Mouse (Mus musculus) embryonic facial prominence, embryonic 14.5 days (tissue): ENCODE measurements at regions not wholly inside any gene's neighbourhood (a gene's known extent, or its start where the extent isn't known, plus 50 kb on each side); places are given as distances from the start of the nearest gene placed in this dataset.

ENCODE experiments used
- ATAC-seq: fragments of 200-750 bp; cut with Nextera tagmentation; 2 replicates; pipeline ENCODE4 v1.8.0; 2017; ENCODE audit warnings: low read depth, moderate number of reproducible peaks, moderate TSS enrichment
- DNase-seq: peaks from one replicate; pipeline ENCODE4 v3.0.0-alpha.2; 2015; ENCODE audit warnings: low spot score
- H3K27ac ChIP-seq: fragments of 300-500 bp; sonication (generic); replicated peaks from 2 replicates; pipeline ENCODE4 v1.5.1; 2014; ENCODE audit warnings: low read depth, mild to moderate bottlenecking, low read length, moderate library complexity
- H3K27me3 ChIP-seq: fragments of 300-500 bp; sonication (generic); replicated peaks from 2 replicates; pipeline ENCODE4 v1.6.1; 2014; ENCODE audit warnings: low read length; ENCODE audit not compliant: control insufficient read depth, insufficient read depth
- H3K36me3 ChIP-seq: fragments of 300-500 bp; sonication (generic); 2 replicates; pipeline ENCODE4 v1.6.1; 2014; ENCODE audit warnings: low read length, mixed read lengths; ENCODE audit not compliant: control insufficient read depth, insufficient read depth
- H3K4me1 ChIP-seq: fragments of 300-500 bp; sonication (generic); 2 replicates; pipeline ENCODE4 v1.6.1; 2014; ENCODE audit warnings: antibody characterized with exemption, low read length; ENCODE audit not compliant: control insufficient read depth, insufficient read depth
- H3K4me2 ChIP-seq: fragments of 300-500 bp; sonication (generic); 2 replicates; pipeline ENCODE4 v1.6.1; 2014; ENCODE audit warnings: low read depth, mild to moderate bottlenecking, low read length, moderate library complexity, mixed read lengths
- H3K4me3 ChIP-seq: fragments of 300-500 bp; sonication (generic); 2 replicates; pipeline ENCODE4 v1.5.1; 2014; ENCODE audit warnings: low read depth, mild to moderate bottlenecking, low read length
- H3K9ac ChIP-seq: fragments of 300-500 bp; sonication (generic); 2 replicates; pipeline ENCODE4 v1.6.1; 2014; ENCODE audit warnings: low read depth, mild to moderate bottlenecking, low read length, moderate library complexity, mixed read lengths
- H3K9me3 ChIP-seq: fragments of 300-500 bp; sonication (generic); 2 replicates; pipeline ENCODE4 v1.6.1; 2016; ENCODE audit warnings: low read length; ENCODE audit not compliant: control insufficient read depth
- WGBS: fragments of 180-500 bp; shearing (Covaris S2); extraction: QIAGEN DNeasy Blood & Tissue Kit; methylation state at CpG from one replicate; pipeline ENCODE4 v1.1.7; 2014; 5-methylcytosine and 5-hydroxymethylcytosine counted together

DNA sequence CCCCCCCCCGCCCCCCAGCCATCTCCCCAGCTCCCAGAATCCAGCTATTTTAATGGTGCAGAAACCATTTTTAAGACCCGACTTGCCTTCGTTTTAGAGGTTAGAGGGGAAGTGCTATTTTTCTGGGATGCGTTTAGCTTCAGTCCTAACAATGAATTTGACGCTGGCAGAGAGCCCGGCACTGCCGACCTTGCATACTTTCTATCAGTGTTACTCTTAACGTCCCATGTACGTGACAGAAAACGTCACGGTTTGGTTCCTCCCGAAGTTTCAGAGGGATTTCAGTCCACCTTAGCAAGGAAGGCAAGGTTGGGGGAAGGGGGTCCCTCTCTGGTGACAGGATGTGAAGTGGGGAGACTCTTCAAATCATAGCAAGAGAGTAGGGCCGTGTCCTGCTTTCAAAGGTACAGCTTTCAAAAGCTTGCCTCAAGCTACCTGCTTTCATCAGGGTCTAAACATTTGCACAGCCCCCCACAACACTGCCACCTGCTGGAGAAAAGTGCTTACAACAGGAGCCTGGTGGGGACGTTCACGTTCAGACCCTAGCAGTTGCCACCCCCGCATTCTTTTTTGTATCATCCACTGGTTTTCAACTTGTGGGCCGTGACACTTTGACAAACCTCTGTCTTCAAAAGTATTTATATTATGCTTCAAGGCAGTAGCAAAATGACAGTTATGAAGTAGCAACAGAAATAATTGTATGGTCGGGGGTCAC is 157.4 kb upstream of the Gm10131 start:
- WGBS = 93% methylated on average over 18 of the region's 18 CpGs

DNA sequence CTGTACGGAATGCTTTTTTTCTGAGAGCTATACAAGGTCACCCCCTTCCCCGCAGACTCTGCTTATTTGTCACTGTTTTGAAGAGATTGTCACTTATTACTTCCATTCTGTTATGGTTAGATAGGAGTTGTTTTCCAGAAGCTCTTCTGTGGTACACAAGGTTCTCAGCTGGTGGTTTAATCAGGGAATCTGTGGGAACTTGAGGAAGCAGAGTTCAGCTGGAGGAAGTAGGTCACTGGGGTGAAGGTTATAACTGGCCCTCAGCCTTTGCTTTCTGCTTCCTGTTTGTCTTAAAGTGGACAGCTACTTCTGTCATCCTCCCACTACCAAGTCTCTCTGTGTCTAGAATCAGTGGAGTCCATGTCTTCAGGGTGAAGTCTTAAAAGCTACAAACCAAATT is 143.4 kb upstream of the Gm10131 start:
- H3K4me1 ChIP-seq = no peaks in the 10 kb centered on the region
- H3K9ac ChIP-seq = no peak overlapping the region
- no peak for ATAC-seq
- H3K27me3 ChIP-seq = no peaks in the 10 kb centered on the region
- 90% methylated on average over 2 of the region's 2 CpGs for WGBS
- peaks cover 5% of the 10 kb centered on the region; the same call in 1 of the 2 replicates for H3K9me3 ChIP-seq
- no peak overlapping the region for H3K4me3 ChIP-seq
- H3K36me3 ChIP-seq = no peaks in the 10 kb centered on the region
- H3K27ac ChIP-seq = no peak overlapping the region
- DNase-seq = no peak
- H3K4me2 ChIP-seq = no peak overlapping the region

More for the DNA sequence above, 157.4 kb upstream of the Gm10131 start:
- Histone ChIP-seq H3K4me1 (no peaks in the 10 kb centered on the region), H3K36me3 (no peaks in the 10 kb centered on the region), H3K9me3 (no peaks in the 10 kb centered on the region), H3K27ac (no peak overlapping the region), H3K27me3 (no peaks in the 10 kb centered on the region), H3K4me3 (no peak overlapping the region), H3K9ac (no peak overlapping the region), H3K4me2 (no peak overlapping the region)
- DNase-seq = no peak
- no peak for ATAC-seq

GRCm38 (mm10) chr8:34251934-34252333 is 140.4 kb upstream of the Gm10131 start:
- DNase-seq (no peak), ATAC-seq (no peak)
- H3K27ac ChIP-seq = no peak overlapping the region
- H3K36me3 ChIP-seq = no peaks in the 10 kb centered on the region
- no peaks in the 10 kb centered on the region for H3K9me3 ChIP-seq
- H3K4me1 ChIP-seq = no peaks in the 10 kb centered on the region
- 90% methylated on average over 7 of the region's 7 CpGs for WGBS
- H3K27me3 ChIP-seq = no peaks in the 10 kb centered on the region
- no peak overlapping the region for H3K4me2 ChIP-seq
- H3K4me3 ChIP-seq = no peak overlapping the region
- no peak overlapping the region for H3K9ac ChIP-seq

GRCm38 (mm10) chr8:34239346-34239900 is 127.9 kb upstream of the Gm10131 start:
- H3K27ac ChIP-seq = no peak overlapping the region
- no peaks in the 10 kb centered on the region for H3K36me3 ChIP-seq
- WGBS = 88% methylated on average over 6 of the region's 6 CpGs
- H3K4me2 ChIP-seq = no peak overlapping the region
- H3K9me3 ChIP-seq = no peaks in the 10 kb centered on the region
- DNase-seq = no peak
- no peak overlapping the region for H3K4me3 ChIP-seq
- no peak overlapping the region for H3K9ac ChIP-seq
- ATAC-seq = no peak
- no peaks in the 10 kb centered on the region for H3K4me1 ChIP-seq
- no peaks in the 10 kb centered on the region for H3K27me3 ChIP-seq

GRCm38 (mm10) chr8:34233705-34234104 is 122.2 kb upstream of the Gm10131 start:
- DNase-seq (no peak), ATAC-seq (no peak)
- Histone ChIP-seq H3K4me2 (no peak overlapping the region), H3K9ac (no peak overlapping the region), H3K9me3 (no peaks in the 10 kb centered on the region), H3K36me3 (no peaks in the 10 kb centered on the region), H3K4me1 (no peaks in the 10 kb centered on the region), H3K27ac (no peak overlapping the region), H3K27me3 (no peaks in the 10 kb centered on the region), H3K4me3 (no peak overlapping the region)
- 71% methylated on average over 4 of the region's 4 CpGs for WGBS

GRCm38 (mm10) chr8:34229477-34229876 is 117.9 kb upstream of the Gm10131 start:
- DNase-seq (peak; percentile 32), ATAC-seq (no peak)
- Histone ChIP-seq H3K4me1 (no peaks in the 10 kb centered on the region), H3K9ac (no peak overlapping the region), H3K36me3 (no peaks in the 10 kb centered on the region), H3K27me3 (no peaks in the 10 kb centered on the region), H3K9me3 (no peaks in the 10 kb centered on the region), H3K27ac (no peak overlapping the region), H3K4me2 (no peak overlapping the region), H3K4me3 (no peak overlapping the region)
- WGBS = 80% methylated on average over 3 of the region's 3 CpGs

- whole genome bisulfite sequencing = 78% methylated on average over 17 of the region's 17 CpGs
- Histone ChIP-seq H3K9me3 (no peaks in the 10 kb centered on the region), H3K4me3 (no peak overlapping the region), H3K27ac (no peak overlapping the region), H3K36me3 (no peaks in the 10 kb centered on the region), H3K9ac (no peak overlapping the region), H3K4me2 (no peak overlapping the region), H3K4me1 (no peaks in the 10 kb centered on the region), H3K27me3 (no peaks in the 10 kb centered on the region)
- ATAC-seq = no peak
- no peak for DNase-seq
Measured at GRCm38 (mm10) chr8:34225011-34225890, 113.7 kb upstream of the Gm10131 start.

DNA sequence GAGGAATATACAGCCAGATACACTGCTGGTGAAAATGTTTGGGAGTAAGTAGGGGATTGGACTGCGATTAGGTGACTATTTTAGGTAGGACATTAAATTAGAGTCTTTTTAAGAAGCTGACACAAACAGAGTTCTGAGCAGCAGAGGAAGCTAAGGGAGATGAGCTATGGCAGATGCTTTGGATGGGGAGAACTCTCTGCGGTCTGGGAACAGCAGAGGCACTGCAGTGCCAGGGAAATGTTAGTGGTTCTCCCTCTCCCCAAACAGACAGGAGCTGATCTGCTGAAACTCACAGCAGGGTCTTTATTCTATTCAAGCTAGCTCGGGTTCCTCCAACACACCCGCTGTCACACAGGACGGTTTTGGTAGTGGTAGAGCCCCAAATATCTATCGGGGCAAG is 110.7 kb upstream of the Gm10131 start:
- WGBS = 77% methylated on average over 6 of the region's 6 CpGs
- no peak for ATAC-seq

More for the DNA sequence above, 110.7 kb upstream of the Gm10131 start:
- Histone ChIP-seq H3K9me3 (no peaks in the 10 kb centered on the region), H3K27me3 (no peaks in the 10 kb centered on the region), H3K27ac (no peak overlapping the region), H3K36me3 (no peaks in the 10 kb centered on the region), H3K4me2 (no peak overlapping the region), H3K4me3 (no peak overlapping the region), H3K4me1 (no peaks in the 10 kb centered on the region), H3K9ac (no peak overlapping the region)
- DNase-seq = no peak
